ENCODE assay signal across 10 mouse cellular contexts in the genomic region with DNA sequence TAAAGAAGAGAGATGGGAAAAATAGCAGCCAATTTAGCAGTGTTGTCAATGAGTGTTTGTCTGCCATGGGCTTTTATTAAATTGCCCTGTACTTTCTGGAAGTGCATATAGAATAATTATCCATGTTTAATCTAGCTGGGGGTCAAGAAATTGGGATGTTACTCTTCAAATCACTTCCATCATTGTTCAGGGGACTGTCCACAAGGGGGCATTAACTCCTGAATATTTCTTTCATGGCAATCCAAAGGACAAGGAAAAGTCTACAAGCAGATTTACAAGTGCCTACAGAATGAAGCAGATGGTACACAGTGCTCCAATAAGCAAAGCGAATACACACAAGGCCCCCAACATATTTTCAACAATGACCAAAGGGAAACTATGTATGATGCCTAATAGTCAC.
DNase-seq lines count a peak whose midpoint lies in the region; ATAC-seq and TF ChIP-seq lines count a peak whose summit lies in the region.
"Had no signal": no experiment of that assay in that cellular context is flagged by ENCODE, and none has a peak within 500 bp of the region (broad histone marks: within the 10 kb centered on the region; RNA-seq: fewer than 3 reads in every experiment).

No protein-coding gene starts in this region.

- ATAC-seq in heart, postnatal 0 days (ENCODE audit: insufficient read depth, low read depth): no peak
- ATAC-seq in lung, embryonic 14.5 days (ENCODE audit: insufficient read depth): no peak

- no peak overlapping the region for H3K27ac ChIP-seq in heart, postnatal 0 days (ENCODE audit: low read depth)
- no peak overlapping the region for H3K27ac ChIP-seq in lung, embryonic 14.5 days (ENCODE audit: low read depth)
- H3K27ac ChIP-seq: forebrain, embryonic 12.5 days had no signal

- no peak for DNase-seq in heart, postnatal 0 days (ENCODE audit: low spot score)
- no peak for DNase-seq in heart, adult 9 months (ENCODE audit: low spot score in 2 of 2)
- DNase-seq in lung, embryonic 14.5 days: peak; percentile 15
- no peak for DNase-seq in lung, adult 18-20 months
- DNase-seq in ZHBTc4 (ENCODE audit: low read depth, low spot score): peak; percentile 14
- peak; percentile 16 for DNase-seq in retina, postnatal 1 day
- DNase-seq in left cerebral cortex, adult 11 months (ENCODE audit: low spot score): no peak
- DNase-seq: right cerebral cortex, postnatal 14 days had no signal

- no peak for TF ChIP-seq EP300 in heart, postnatal 0 days (IDR thresholded peaks at IDR 0.05; ENCODE audit: low read depth)

- no peak overlapping the region for H3K9ac ChIP-seq in heart, postnatal 0 days (replicated peaks; ENCODE audit: low read depth, low read length)
- H3K9ac ChIP-seq in lung, embryonic 14.5 days: no peak overlapping the region
- H3K9ac ChIP-seq: forebrain, embryonic 12.5 days had no signal

- peak; percentile 28 for TF ChIP-seq CTCF in heart, postnatal 0 days (IDR thresholded peaks at IDR 0.05; ENCODE audit: low read depth)
- TF ChIP-seq CTCF in lung, embryonic 14.5 days (IDR thresholded peaks at IDR 0.05; ENCODE audit: low read depth): peak; percentile 20; the same call in 1 of the 2 replicates

- no peaks in the 10 kb centered on the region for H3K9me3 ChIP-seq in heart, postnatal 0 days (replicated peaks; ENCODE audit: control insufficient read depth, low read length)
- no peaks in the 10 kb centered on the region for H3K9me3 ChIP-seq in lung, embryonic 14.5 days (ENCODE audit: low read depth, low read length)
- H3K9me3 ChIP-seq: forebrain, embryonic 12.5 days; G1E had no signal

- H3K4me3 ChIP-seq in heart, postnatal 0 days (ENCODE audit: low read depth, low read length): no peak overlapping the region
- H3K4me3 ChIP-seq in lung, embryonic 14.5 days (ENCODE audit: low read depth, low read length): no peak overlapping the region
- H3K4me3 ChIP-seq: forebrain, embryonic 12.5 days had no signal

- WGBS in heart, postnatal 0 days: 55% methylated on average over 1 of the region's 1 CpGs
- 68% methylated on average over 1 of the region's 1 CpGs for WGBS in lung, embryonic 14.5 days

- H3K27me3 ChIP-seq in heart, postnatal 0 days (ENCODE audit: control insufficient read depth, insufficient read depth, low read length): no peaks in the 10 kb centered on the region
- no peaks in the 10 kb centered on the region for H3K27me3 ChIP-seq in lung, embryonic 14.5 days (ENCODE audit: insufficient read depth, low read length)
- H3K27me3 ChIP-seq: forebrain, embryonic 12.5 days had no signal

- no peaks in the 10 kb centered on the region for H3K36me3 ChIP-seq in heart, postnatal 0 days (replicated peaks; ENCODE audit: control insufficient read depth, insufficient read depth, low read length)
- H3K36me3 ChIP-seq in lung, embryonic 14.5 days (ENCODE audit: insufficient read depth): no peaks in the 10 kb centered on the region
- H3K36me3 ChIP-seq: forebrain, embryonic 12.5 days; G1E had no signal

- no peak overlapping the region for H3K4me2 ChIP-seq in heart, postnatal 0 days (ENCODE audit: low read depth, low read length)
- no peak overlapping the region for H3K4me2 ChIP-seq in lung, embryonic 14.5 days
- H3K4me2 ChIP-seq: forebrain, embryonic 12.5 days had no signal

- H3K4me1 ChIP-seq in heart, postnatal 0 days (ENCODE audit: control insufficient read depth, insufficient read depth): no peaks in the 10 kb centered on the region
- no peaks in the 10 kb centered on the region for H3K4me1 ChIP-seq in lung, embryonic 14.5 days (ENCODE audit: insufficient read depth)
- H3K4me1 ChIP-seq: forebrain, embryonic 12.5 days had no signal

Comparison
In these comparisons a context has a peak if more than half of its experiments do, and no peak if none do; other contexts are left out.
1. DNase-seq: peak in lung, embryonic 14.5 days (single experiment), ZHBTc4 (single experiment) and retina, postnatal 1 day (single experiment); none in heart, postnatal 0 days (single experiment), heart, adult 9 months (0 of 2), lung, adult 18-20 months (0 of 2) and left cerebral cortex, adult 11 months (single experiment).